Mouse (Mus musculus): ENCODE measurements around the gene Pmf1.

- TF ChIP-seq CTCF (IDR thresholded peaks at IDR 0.05; ENCODE audit: low read depth, low read length) (no peak), POLR2A (IDR thresholded peaks at IDR 0.05; ENCODE audit: extremely low read depth, insufficient read depth, low read length) (no peak)
These were observed 50.1 kb downstream of the Pmf1 start for GRCm38 (mm10) chr3:88359989-88360388.

Measured in liver, adult 2 months (tissue).